Mouse (Mus musculus) left cerebral cortex, postnatal 14 days (tissue): Measurements from ENCODE around the gene Nktr. TPM values are rescaled to one million over a fixed set of nuclear protein-coding genes. Genes with fewer than 3 reads are reported as not detected.

Source experiments
- DNase-seq, 2 experiments: peaks; one replicate each; pipeline ENCODE4 v3.0.0; 2021 to 2022; ENCODE audit warnings: low spot score in 2 of 2, mixed read lengths in 1 of 2
- intact Hi-C: fragments of 180-260 bp; cut with DNase I; formaldehyde crosslinking; loops from one replicate; pipeline ENCODE4 v1.15.1; 2025
- long read RNA-seq, 2 experiments: library from polyadenylated mRNA; stranded (forward); transcript quantifications; one replicate each; pipeline ENCODE4 v2.0.0; 2021
- total RNA-seq, 2 experiments: library from RNA; stranded (reverse); gene quantifications; 2 replicates each; pipeline ENCODE4 v1.2.3; 2021

Nktr gene
- 100 to 1,000 TPM; 102 to 103 TPM for total RNA-seq
- long read RNA-seq, experiment 1, partial matches to known transcripts, result 1 of 1 reads
- long read RNA-seq, experiment 1, other reads (novel, unspliced or antisense), result 0 of 1 reads
- long read RNA-seq, experiment 2, full-length matches to known transcripts, result 1 of 5 reads
- long read RNA-seq, experiment 2, partial matches to known transcripts, result 0 of 5 reads
- long read RNA-seq, experiment 2, other reads (novel, unspliced or antisense), result 4 of 5 reads

DNA sequence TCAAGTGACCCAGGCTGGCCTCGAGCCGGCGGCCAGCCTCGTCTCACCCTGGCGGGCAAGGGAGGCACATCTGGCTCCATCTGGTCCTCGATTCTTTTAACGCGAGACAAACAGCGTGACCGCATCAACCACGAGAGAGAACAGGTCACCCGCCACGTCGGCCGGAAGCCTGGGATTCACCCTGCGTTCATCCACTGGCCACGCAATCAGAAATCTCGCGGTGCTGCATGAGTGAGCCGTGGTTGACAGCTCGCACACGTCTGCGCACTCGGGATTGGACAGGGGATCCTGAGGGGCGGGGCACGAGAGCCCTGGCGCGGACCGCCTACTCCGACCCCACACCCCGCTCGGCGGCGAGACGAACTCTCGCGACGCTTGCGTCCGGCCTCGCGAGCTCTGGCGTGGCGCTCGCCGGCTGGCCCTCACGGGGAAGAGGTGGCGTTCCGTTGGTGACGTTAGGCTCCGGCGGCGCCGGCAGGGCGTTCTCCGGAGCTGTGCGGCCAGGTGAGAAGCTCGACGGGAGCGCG, at the start of gene Nktr:
Nktr (plus strand) TSS at position 378 of the 527 bp plus-strand sequence.
- DNase-seq, result peak; percentile 98 to 99
- intact Hi-C loops, result no loop called here

DNA sequence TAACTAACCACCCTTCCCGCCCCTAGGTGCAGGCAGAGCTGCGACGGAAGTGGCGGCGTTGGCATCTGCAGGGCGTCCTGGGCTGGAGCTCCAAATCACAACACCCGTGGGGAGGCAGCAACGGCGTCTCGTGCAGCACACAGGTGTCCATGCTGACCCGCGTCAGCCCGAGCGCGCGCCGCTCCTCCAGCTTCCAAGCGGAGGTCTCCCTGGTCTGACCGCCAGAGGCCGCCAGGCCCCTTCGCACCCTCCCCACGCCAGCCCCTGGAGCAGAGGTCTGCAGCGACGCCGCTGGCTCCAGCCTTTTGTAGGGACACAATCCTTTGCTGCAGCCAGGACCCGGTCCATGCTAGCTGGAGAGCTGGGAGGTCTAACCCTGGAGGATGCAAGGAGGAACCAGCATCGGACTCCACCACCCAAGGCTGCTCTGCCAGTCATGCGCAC, 49.6 kb upstream of the Nktr start:
- DNase-seq, result peak in 1 of 2 experiments; percentile 39
- intact Hi-C loops, result no loop called here

DNA sequence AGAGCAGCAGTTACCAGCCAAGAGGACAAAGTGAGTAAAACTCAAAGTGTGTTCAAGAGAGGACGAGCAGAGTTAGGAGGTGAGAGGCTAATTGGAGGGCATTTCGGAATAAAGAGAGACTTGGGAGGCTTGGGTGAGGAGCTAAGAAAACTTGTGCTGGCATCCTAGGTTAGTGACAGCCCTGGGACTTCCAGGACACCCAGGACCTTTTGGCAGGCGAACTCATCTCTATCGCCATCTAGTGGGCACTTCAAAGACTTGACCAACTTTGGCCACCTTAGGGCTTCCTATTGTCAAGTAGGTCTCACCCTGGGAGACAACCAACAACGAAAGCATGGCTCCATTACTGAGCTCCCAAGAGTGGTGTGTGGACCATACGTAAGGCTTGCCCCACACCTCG, 47.7 kb upstream of the Nktr start:
- peak in 1 of 2 experiments; percentile 40 for DNase-seq
- intact Hi-C loops, result no loop called here

DNA sequence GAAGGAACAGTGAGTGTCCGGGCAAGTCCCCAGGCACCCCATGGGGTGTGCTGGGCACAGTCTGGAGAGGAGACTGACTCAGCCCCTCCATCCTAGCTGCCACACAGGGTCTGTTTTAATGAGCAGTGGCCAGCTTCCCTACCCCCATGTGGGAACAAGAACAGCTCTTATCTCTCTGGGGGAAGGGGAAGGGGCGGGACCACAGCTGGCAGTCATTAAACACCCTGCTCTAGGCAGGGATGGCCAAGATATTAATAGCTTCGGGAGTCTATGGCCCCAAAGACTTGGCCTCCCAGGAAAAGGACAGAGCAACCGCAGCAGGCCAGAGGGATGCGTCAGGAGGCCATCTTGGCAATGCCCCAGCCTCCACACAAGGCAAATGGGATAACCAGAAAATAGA, 46.7 kb upstream of the Nktr start:
- DNase-seq, result no peak
- intact Hi-C loops, result no loop called here

DNA sequence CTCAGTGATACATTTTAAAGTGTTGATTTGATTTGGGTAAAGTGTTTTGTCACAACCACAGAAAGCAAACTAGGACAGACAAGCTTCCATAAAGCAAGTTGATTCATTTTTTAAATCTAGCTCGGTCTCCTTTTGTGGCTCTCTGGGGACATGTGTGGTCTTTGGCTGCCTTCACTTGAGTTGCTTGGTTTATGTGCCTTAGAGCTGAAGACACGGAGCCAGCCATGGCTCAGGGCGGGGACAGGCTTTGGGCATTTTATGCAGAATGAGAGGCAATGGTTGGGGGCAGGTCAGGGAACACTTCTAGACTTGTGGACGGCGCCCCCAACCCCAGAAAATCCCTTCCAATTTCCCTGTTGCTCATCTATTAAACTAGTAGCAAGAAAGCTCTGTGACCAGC, 45.3 kb upstream of the Nktr start:
- intact Hi-C loops, result no loop called here
- DNase-seq, result no peak

DNA sequence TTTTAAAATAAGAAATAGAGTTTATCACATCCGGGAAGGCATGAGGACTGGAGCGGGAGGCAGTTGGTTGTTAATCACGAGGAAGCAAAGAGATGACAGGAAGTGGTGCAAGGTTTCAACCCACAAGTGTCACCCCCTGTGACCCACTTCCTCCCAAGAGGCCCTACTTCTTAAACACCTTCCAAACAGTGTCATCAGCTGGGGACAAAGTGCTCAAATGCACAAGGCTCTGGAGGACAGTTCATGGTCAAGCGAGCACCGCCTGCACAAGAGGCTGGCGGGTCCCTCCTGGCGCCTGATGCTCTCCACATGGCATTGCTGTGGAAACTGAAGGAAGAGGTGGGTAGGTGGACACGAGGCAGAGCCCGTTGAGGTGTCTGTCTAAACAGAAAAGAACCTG, 44.0 kb upstream of the Nktr start:
- no peak for DNase-seq
- intact Hi-C loops, result loop anchor here (5.0 kb wide), 2 partner anchors 33 to 198 kb away; partner anchors contain the start of genes Lyzl4 and Vipr1

DNA sequence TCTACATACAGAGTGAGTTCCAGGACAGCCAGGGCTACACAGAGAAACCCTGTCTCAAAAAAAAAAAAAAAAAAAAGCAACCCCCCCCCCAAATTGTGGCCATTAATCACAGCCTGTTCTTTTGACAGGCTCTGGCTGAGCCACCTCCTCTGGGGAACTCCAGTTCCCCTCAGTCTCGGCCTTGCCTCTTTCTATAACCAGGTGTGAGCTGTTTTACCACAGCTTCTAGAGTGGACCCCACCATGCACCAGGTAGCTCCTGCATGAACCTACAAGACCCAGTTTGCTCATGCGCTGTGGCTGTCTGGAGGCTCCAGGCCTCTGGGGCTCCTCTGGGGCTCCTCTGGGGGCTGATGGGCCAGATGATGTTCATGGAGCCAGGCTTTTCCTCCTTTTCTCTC, 43.4 kb upstream of the Nktr start:
- intact Hi-C loops, result loop anchor here (5.0 kb wide), 2 partner anchors 33 to 198 kb away; partner anchors contain the start of genes Lyzl4 and Vipr1
- DNase-seq, result no peak

DNA sequence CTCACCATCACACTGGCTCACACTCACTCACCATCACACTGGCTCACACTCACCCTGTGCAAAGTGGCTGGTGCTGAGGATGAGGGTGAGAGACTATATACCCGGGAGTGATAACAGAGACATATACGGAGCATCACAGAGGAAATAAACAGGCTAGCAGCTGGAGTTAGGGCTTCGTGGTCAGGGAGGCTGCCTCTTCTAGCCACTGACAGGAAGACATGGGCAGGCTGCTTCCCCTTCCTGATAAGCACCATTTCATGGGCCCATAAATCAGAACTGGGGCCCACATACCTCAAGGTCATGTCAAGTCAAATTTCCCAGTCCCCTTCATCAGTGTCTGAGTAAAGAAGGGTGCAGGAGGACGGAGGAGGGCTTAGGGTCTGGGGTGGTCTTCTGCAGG, 41.9 kb upstream of the Nktr start:
- intact Hi-C loops, result loop anchor here (5.0 kb wide), 2 partner anchors 35 to 200 kb away; partner anchors contain the start of genes Lyzl4 and Vipr1
- no peak for DNase-seq

DNA sequence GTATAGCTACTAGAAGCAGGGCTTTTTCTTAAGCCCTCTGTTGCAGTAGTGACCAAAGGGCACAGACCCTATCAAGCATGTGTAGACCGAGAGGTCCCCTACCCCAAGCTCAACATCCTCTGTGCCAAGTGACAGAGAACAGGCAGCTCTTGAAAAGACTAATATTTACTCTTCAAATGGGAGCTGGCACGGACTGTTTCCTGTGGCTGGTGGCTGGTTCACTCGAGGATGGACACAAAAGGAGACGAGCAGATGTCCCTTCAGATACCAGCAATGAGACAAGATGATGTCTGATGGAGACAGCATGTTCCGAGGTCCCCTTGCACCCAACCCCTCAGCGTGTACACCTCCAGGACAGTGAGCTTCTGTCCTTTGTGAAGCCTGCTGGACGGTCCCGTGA, 41.5 kb upstream of the Nktr start:
- intact Hi-C loops, result loop anchor here (5.0 kb wide), 2 partner anchors 35 to 200 kb away; partner anchors contain the start of genes Lyzl4 and Vipr1
- DNase-seq, result no peak

DNA sequence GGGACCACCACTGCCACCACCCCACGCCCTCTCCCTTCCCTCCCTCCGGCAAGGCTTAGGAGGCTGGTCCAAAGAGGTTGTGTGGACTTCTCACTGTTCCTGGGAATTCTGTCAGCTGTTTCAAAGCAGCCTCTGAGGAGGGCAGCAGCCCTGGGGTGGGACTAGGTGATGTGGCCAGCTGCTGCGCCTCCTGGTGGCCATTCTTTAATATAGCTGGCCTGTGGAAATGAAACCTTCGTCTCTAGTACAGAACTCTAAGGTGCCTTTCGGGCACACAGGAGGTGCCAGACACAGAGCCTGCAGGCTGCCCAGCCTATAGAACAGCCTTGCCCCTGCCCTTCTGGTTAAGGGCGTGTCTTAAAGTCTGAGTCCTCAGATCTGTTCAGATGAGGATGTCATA, 39.4 kb upstream of the Nktr start:
- DNase-seq, result peak; percentile 60 to 62
- intact Hi-C loops, result loop anchor here (5.0 kb wide), 2 partner anchors 37 to 202 kb away; partner anchors contain the start of genes Lyzl4 and Vipr1

DNA sequence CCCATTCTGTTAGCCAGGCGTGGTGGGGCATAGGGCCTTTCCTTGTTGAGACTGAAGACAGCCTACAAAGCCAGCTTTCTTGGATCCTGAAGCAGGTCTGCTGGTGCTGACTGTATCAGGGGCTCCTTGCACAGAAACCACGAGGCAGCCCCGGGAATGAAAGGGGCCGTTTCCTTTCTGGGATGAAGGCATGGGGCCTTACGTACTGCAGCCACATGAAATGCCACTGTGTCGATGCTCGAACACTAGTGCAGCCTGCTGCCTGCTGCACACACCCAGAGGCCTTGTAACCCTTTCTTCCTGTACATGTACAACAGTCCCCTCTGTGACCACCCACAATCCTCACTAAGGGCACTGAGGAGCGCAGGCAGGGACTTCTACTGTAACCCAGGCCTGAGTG, 37.8 kb upstream of the Nktr start:
- no peak for DNase-seq
- intact Hi-C loops, result no loop called here

DNA sequence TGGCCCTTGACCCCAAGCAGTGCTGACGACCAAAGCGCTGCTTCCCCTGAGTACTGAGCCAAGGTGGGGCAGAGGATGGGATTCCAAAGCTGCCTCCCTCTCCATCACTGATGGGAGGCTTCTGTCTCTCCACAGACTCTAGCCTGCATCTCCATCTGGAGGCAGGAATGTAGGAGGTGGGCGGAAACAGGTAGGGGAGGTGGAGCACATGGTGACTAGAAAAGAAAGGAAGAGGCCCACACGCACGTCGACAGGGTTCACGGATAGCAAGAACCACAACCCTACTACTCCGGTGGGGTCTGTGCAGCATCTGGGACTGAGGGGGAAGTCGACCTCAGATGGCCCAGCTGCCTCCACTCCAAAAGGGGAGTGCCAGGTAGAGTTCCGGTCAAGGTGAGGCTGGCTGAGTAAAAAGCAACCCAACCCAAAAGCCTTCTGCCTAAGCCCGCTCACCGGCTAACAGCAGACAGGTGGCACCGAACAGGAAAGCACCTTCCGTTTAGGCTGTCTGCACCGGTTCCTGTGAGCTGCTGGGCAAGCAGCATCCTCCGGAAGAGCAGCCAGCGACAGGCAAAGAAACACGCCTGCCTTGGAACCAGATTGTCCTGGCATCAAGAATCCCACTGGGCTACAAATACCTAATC, 36.8 kb upstream of the Nktr start:
- intact Hi-C loops, result no loop called here
- DNase-seq, result no peak

DNA sequence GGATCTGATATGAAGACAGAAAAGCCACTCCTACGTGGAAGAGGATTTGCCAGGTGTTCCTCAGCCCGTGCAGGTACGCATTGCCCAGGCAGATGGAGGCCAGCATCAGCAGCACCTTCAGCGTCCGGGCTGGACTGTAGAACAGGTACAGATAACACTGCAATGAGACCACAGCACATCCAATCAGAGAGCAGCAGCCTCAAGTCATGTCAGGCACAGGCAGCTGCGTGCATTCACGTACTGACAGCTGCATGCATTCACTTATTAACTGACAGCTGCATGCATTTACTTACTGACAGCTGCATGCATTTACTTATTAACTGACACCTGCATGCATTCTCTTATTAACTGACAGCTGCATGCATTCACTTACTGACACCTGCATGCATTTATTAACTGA, 34.3 kb upstream of the Nktr start:
- intact Hi-C loops, result no loop called here

DNA sequence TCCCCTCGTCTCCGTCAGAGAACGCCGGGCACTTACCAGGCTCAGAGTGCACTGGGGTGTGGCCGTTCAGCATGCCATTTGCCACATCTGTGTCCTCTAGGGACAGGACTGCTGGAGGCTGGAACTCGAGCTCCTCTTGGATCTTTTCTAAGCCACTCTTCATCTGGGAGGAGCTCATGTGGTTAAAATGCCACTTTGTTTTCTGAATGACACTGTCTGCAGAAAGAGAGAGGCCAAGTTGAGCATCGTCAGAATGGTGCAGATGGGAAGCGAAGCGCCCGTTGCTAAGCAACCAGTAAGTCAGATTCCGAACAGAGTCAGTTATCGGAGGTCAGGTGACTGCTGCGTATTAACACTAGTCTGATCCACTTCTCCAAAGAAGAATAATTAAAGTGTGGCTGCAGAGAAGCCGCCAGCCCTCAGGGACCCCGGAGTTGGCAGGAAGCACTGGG, 28.7 kb upstream of the Nktr start:
- peak; percentile 76 to 84 for DNase-seq
- intact Hi-C loops, result no loop called here

More for the DNA sequence above, 34.3 kb upstream of the Nktr start:
- no peak for DNase-seq

DNA sequence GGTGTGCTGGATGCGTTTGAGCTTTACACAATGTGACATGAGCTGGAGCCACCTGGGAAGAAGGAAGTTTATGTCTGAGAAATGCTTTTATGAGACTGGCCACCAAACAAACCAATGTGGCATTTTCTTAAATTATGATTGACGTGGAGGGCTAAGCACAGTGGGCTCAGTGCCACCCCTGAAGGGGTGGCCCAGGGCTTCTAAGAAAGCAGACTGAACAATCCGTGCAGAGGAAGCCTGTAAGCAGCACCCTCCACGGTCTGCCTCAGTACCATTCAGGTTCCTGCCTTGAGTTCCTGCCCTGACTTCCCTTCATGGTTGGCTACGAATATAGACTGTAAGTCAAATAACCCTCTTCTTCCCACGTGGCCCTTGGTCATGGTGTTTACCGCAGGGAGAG, 28.2 kb upstream of the Nktr start:
- DNase-seq, result no peak
- intact Hi-C loops, result no loop called here

DNA sequence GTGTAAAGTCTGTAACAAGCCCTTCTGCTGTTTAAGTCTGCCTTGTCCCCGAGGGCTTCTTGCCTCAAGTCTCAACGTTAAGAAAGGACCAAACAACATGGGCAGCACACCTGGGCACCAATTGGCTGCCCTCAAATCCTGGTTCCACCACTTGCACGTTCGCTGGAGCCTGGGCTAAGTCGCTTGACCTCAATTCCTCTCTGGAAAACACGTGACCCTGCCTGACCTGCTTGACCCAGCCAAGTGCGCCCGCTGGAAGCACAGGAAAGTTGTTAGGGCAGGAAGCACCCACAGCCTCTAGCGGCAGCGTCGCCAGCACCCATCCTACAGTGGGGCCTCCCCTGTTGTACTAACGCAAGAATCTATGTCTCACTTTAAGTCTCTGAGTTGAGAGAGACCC, 24.2 kb upstream of the Nktr start:
- DNase-seq, result no peak
- intact Hi-C loops, result no loop called here

DNA sequence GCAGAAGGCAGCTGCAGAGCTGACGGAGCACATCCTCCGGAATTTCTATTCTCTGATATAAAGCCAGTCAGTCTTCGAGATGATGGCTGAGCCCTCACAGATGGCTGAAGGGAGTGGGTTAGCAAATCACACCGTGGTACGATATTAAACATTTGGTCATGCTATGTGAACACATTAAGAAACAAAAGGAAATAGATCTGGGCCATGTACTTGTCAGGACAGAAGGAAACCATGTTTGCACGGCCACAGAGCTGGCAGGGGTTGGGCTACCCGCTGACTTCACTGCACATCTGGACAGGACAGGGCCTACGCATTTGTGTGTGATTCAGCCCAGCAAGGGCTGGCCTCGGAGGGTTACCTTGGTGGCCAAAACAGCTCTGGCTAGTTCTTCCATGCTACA, 22.3 kb upstream of the Nktr start:
- DNase-seq, result no peak
- intact Hi-C loops, result no loop called here

DNA sequence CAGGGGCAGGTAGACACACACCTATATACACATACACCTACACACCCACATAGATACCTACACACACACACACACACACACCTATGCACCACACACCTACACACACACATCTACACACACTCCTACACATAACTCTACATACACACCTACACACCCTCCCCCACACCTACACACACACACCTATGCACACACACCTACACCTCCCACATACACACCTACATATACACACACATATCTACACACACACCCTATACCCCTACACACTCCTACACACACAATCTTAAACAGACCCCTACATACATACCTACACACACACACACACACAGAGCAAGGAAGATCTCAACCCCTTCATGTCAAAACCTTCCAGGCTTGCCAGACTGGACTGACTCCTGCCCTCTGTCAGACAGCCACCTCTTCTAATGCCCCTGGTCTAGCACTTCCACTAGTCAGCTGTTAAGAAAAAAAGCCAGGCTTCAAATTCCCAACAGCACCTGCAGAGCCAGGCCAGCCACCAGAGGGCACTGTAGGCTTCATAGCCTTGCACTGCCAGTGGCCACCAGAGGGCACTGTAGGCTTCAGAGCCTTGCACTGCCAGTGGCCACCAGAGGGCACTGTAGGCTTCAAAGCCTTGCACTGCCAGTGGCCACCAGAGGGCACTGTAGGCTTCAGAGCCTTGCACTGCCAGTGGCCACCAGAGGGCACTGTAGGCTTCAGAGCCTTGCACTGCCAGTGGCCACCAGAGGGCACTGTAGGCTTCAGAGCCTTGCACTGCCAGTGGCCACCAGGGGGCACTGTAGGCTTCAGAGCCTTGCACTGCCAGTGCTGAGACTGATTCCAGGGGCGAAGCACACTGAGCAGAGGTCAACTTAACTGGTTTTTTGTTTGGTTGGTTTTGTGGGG, 21.6 kb upstream of the Nktr start:
- peak; percentile 62 to 84 for DNase-seq
- intact Hi-C loops, result no loop called here

DNA sequence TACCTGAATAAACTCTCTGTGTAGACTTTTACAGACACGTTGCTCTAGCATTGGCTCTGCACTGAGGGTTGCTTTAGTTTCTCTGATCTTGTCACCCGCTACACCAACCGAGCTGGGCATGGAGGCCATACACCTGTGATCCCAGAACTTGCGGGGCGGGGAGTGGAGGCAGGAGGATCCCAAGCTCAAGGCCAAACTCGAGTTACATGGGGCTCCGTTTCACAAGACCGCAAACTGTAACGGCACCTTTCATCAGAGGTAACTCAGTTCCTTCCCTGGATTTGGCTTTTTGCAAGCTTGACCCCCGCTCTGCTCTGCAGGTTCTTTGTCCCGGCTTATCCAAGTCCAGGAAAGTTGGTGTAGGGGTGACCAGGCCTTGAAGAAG, 14.7 kb upstream of the Nktr start:
- no peak for DNase-seq
- intact Hi-C loops, result no loop called here
